Mouse (Mus musculus) myocyte (in vitro differentiated cells): ENCODE data around the gene Napb. TPM values are rescaled to one million over a fixed set of nuclear protein-coding genes. Genes with fewer than 3 reads are reported as not detected.

ENCODE experiments used
- H3K27me3 ChIP-seq: one replicate; pipeline ENCODE4 v1.6.1; 2011; ENCODE audit not compliant: control insufficient read depth, insufficient read depth, insufficient read length
- H3K36me3 ChIP-seq: one replicate; pipeline ENCODE4 v1.6.1; 2011; ENCODE audit not compliant: control insufficient read depth, insufficient read depth
- H3K4me2 ChIP-seq: one replicate; pipeline ENCODE4 v1.6.1; 2011; ENCODE audit warnings: low read depth, control low read depth
- H3K4me3 ChIP-seq: one replicate; pipeline ENCODE4 v1.5.1; 2011; ENCODE audit warnings: mild to moderate bottlenecking, control low read depth, moderate library complexity
- H3K79me2 ChIP-seq: one replicate; pipeline ENCODE4 v1.6.1; 2011; ENCODE audit not compliant: control insufficient read depth, insufficient read depth
- H3ac ChIP-seq: one replicate; pipeline ENCODE4 v1.6.1; 2011; ENCODE audit not compliant: control insufficient read depth, insufficient read length
- CEBPB ChIP-seq: IDR thresholded peaks from 2 replicates; pipeline ENCODE4 v1.6.1; 2011; ENCODE audit warnings: mild to moderate bottlenecking, moderate library complexity; ENCODE audit not compliant: poor library complexity, insufficient read depth, severe bottlenecking
- E2F4 ChIP-seq: IDR thresholded peaks from one replicate; pipeline ENCODE4 v1.6.1; 2011; ENCODE audit warnings: mild to moderate bottlenecking, control low read depth, moderate library complexity; ENCODE audit not compliant: insufficient read depth
- MAX ChIP-seq: IDR thresholded peaks from one replicate; pipeline ENCODE4 v1.6.1; 2011; ENCODE audit warnings: low read depth, mild to moderate bottlenecking, control low read depth
- MYOD1 ChIP-seq, 3 experiments: IDR thresholded peaks; one replicate each; pipeline ENCODE4 v1.6.1; 2011; ENCODE audit warnings: control low read depth in 2 of 3, low read depth in 2 of 3, mild to moderate bottlenecking in 2 of 3, moderate library complexity in 1 of 3; ENCODE audit not compliant: insufficient read length in 2 of 3, control insufficient read depth in 1 of 3
- MYOG ChIP-seq, 3 experiments: IDR thresholded peaks; one replicate each; pipeline ENCODE4 v1.6.1; 2011; ENCODE audit warnings: control low read depth in 2 of 3, low read depth in 2 of 3, mild to moderate bottlenecking in 2 of 3; ENCODE audit not compliant: insufficient read length in 2 of 3, control insufficient read depth in 1 of 3, insufficient read depth in 1 of 3
- POLR2A ChIP-seq: IDR thresholded peaks from one replicate; pipeline ENCODE4 v1.6.1; 2011; ENCODE audit warnings: low read depth, mild to moderate bottlenecking, control low read depth, moderate library complexity; ENCODE audit not compliant: insufficient read length
- POLR2AphosphoS2 ChIP-seq: IDR thresholded peaks from one replicate; pipeline ENCODE4 v1.6.1; 2011; ENCODE audit warnings: low read depth, control low read depth; ENCODE audit not compliant: insufficient read length
- REST ChIP-seq: IDR thresholded peaks from one replicate; pipeline ENCODE4 v1.6.1; 2011; ENCODE audit warnings: mild to moderate bottlenecking, control low read depth, moderate library complexity; ENCODE audit not compliant: insufficient read depth, insufficient read length
- SRF ChIP-seq: IDR thresholded peaks from one replicate; pipeline ENCODE4 v1.6.1; 2011; ENCODE audit warnings: low read depth; ENCODE audit not compliant: control insufficient read depth, insufficient read length
- TCF12 ChIP-seq: IDR thresholded peaks from one replicate; pipeline ENCODE4 v1.6.1; 2011; ENCODE audit warnings: mild to moderate bottlenecking, control low read depth; ENCODE audit not compliant: poor library complexity, insufficient read depth, severe bottlenecking
- TCF3 ChIP-seq: IDR thresholded peaks from one replicate; pipeline ENCODE4 v1.6.1; 2011; ENCODE audit warnings: low read depth, control low read depth; ENCODE audit not compliant: insufficient read length
- USF1 ChIP-seq: IDR thresholded peaks from one replicate; pipeline ENCODE4 v1.6.1; 2011; ENCODE audit warnings: low read depth, mild to moderate bottlenecking, control low read depth, moderate library complexity
- polyA plus RNA-seq: library from polyadenylated mRNA; unstranded; fragments of >200 nt; fragmentation: generic; extraction: Trizol; gene quantifications from one replicate; pipeline ENCODE4 v1.2.1, GENCODE M21; 2012; ENCODE audit warnings: missing spikeins

Napb gene
- polyA plus RNA-seq, 1 experiment, result 2.3 TPM

GRCm38 (mm10) chr2:148686862-148687261 is 45.4 kb downstream of the Napb start:
- no peak for TF ChIP-seq REST
- no peak for TF ChIP-seq E2F4
- TF ChIP-seq TCF3, result no peak
- no peak for TF ChIP-seq SRF
- TF ChIP-seq MAX, result no peak
- no peaks in the 10 kb centered on the region for H3K27me3 ChIP-seq
- no peak overlapping the region for H3ac ChIP-seq
- H3K79me2 ChIP-seq, result peaks cover 26% of the 10 kb centered on the region
- no peak overlapping the region for H3K4me3 ChIP-seq
- peaks cover 55% of the 10 kb centered on the region for H3K36me3 ChIP-seq
- no peak overlapping the region for H3K4me2 ChIP-seq

- no peak overlapping the region for H3K4me2 ChIP-seq
- TF ChIP-seq POLR2A (no peak), REST (no peak), SRF (no peak), USF1 (no peak), E2F4 (no peak), POLR2AphosphoS2 (no peak), TCF3 (no peak), MYOG (IDR thresholded peaks at IDR 0.05; ENCODE audit: control insufficient read depth in 1 of 3, insufficient read depth in 1 of 3, insufficient read length in 2 of 3, low read depth in 2 of 3) (no peak), CEBPB (no peak), MAX (no peak)
- no peak overlapping the region for H3K4me3 ChIP-seq
- H3ac ChIP-seq, result no peak overlapping the region
- H3K36me3 ChIP-seq, result peaks cover 45% of the 10 kb centered on the region
- H3K27me3 ChIP-seq, result no peaks in the 10 kb centered on the region
- H3K79me2 ChIP-seq, result peaks cover 33% of the 10 kb centered on the region
Observed at GRCm38 (mm10) chr2:148685709-148686108, 46.6 kb downstream of the Napb start.

- no peaks in the 10 kb centered on the region for H3K27me3 ChIP-seq
- no peak overlapping the region for H3ac ChIP-seq
- TF ChIP-seq TCF3 (no peak), E2F4 (no peak), MAX (no peak), MYOD1 (IDR thresholded peaks at IDR 0.05; ENCODE audit: control insufficient read depth in 1 of 3, insufficient read length in 2 of 3, low read depth in 2 of 3) (no peak), CEBPB (no peak), POLR2A (no peak)
- H3K36me3 ChIP-seq, result peaks cover 38% of the 10 kb centered on the region
- no peak overlapping the region for H3K4me2 ChIP-seq
- H3K4me3 ChIP-seq, result no peak overlapping the region
- peaks cover 33% of the 10 kb centered on the region for H3K79me2 ChIP-seq
Observed at GRCm38 (mm10) chr2:148684972-148685371, 47.3 kb downstream of the Napb start.

GRCm38 (mm10) chr2:148683031-148683430 is 49.2 kb downstream of the Napb start:
- Histone ChIP-seq H3K4me2 (peak overlapping the region; percentile 99), H3ac (no peak overlapping the region), H3K4me3 (no peak overlapping the region), H3K79me2 (peaks cover 33% of the 10 kb centered on the region), H3K36me3 (peaks cover 32% of the 10 kb centered on the region), H3K27me3 (no peaks in the 10 kb centered on the region)
- TF ChIP-seq MYOG (IDR thresholded peaks at IDR 0.05; ENCODE audit: control insufficient read depth in 1 of 3, insufficient read depth in 1 of 3, insufficient read length in 2 of 3, low read depth in 2 of 3), result no peak

GRCm38 (mm10) chr2:148681461-148681891 is 50.8 kb downstream of the Napb start:
- Histone ChIP-seq H3K4me2 (peak overlapping the region; percentile 99), H3K36me3 (peaks cover 36% of the 10 kb centered on the region), H3K79me2 (peaks cover 34% of the 10 kb centered on the region), H3ac (peak overlapping the region; percentile 12), H3K4me3 (peak overlapping the region; percentile 93), H3K27me3 (no peaks in the 10 kb centered on the region)
- TF ChIP-seq MAX (no peak), MYOD1 (IDR thresholded peaks at IDR 0.05; ENCODE audit: control insufficient read depth in 1 of 3, insufficient read length in 2 of 3, low read depth in 2 of 3) (peak; percentile 61 to 93 (median 87)), MYOG (IDR thresholded peaks at IDR 0.05; ENCODE audit: control insufficient read depth in 1 of 3, insufficient read depth in 1 of 3, insufficient read length in 2 of 3, low read depth in 2 of 3) (peak in 2 of 3 experiments; percentile 54 to 76)

- Histone ChIP-seq H3ac (peak within 1 kb of the TSS; percentile 12), H3K79me2 (peaks cover 41% of the 10 kb centered on the region), H3K4me3 (peak within 1 kb of the TSS; percentile 93), H3K4me2 (peak within 1 kb of the TSS; percentile 99), H3K27me3 (no peaks in the 10 kb centered on the region), H3K36me3 (peaks cover 36% of the 10 kb centered on the region)
- TF ChIP-seq TCF3, result no peak
- peak; percentile 95 for TF ChIP-seq POLR2A
- peak in 1 of 3 experiments; percentile 6 for TF ChIP-seq MYOD1 (IDR thresholded peaks at IDR 0.05; ENCODE audit: control insufficient read depth in 1 of 3, insufficient read length in 2 of 3, low read depth in 2 of 3)
- peak; percentile 94 for TF ChIP-seq POLR2AphosphoS2
- TF ChIP-seq MAX, result no peak
- TF ChIP-seq MYOG (IDR thresholded peaks at IDR 0.05; ENCODE audit: control insufficient read depth in 1 of 3, insufficient read depth in 1 of 3, insufficient read length in 2 of 3, low read depth in 2 of 3), result peak in 1 of 3 experiments; percentile 17
- TF ChIP-seq SRF, result peak; percentile 45
- peak; percentile 2 for TF ChIP-seq REST
- no peak for TF ChIP-seq E2F4
- no peak for TF ChIP-seq USF1
- TF ChIP-seq TCF12, result no peak
- TF ChIP-seq CEBPB, result no peak
Observed at GRCm38 (mm10) chr2:148680775-148681291, 51.4 kb downstream of the Napb start, which contains the start of gene Gzf1. TSS of gene Gzf1 (plus strand) at chr2:148681023.
